Mouse (Mus musculus): ENCODE data around the gene 1700020D05Rik. TPM values are rescaled to one million over a fixed set of nuclear protein-coding genes. Genes with fewer than 3 reads are reported as not detected.

1700020D05Rik gene
- total RNA-seq, 1 experiment from 2014 or later, result not detected

GRCm38 (mm10) chr19:5456241-5456921 is 47.2 kb downstream of the 1700020D05Rik start:
- ATAC-seq (replicated peaks; ENCODE audit: low read depth, poor library complexity, severe bottlenecking), result no peak

GRCm38 (mm10) chr19:5455568-5455967 is 48.0 kb downstream of the 1700020D05Rik start:
- no peak for ATAC-seq (replicated peaks; ENCODE audit: low read depth, poor library complexity, severe bottlenecking)

GRCm38 (mm10) chr19:5455037-5455436 is 48.5 kb downstream of the 1700020D05Rik start:
- ATAC-seq (replicated peaks; ENCODE audit: low read depth, poor library complexity, severe bottlenecking), result no peak

Other genes with a start within 250 kb of the 1700020D05Rik start
- 9.7 and 20.6 TPM in 2 replicates for gene Pacs1, start 230.7 kb downstream of the 1700020D05Rik start, total RNA-seq (2017)
- gene Sf3b2, start 208.3 kb downstream of the 1700020D05Rik start, total RNA-seq (2017), result 235 and 265 TPM in 2 replicates
- gene Gal3st3, start 205.5 kb downstream of the 1700020D05Rik start, total RNA-seq (2017), result not detected in 2 replicates
- not detected in 2 replicates for gene Catsper1, start 168.0 kb downstream of the 1700020D05Rik start, total RNA-seq (2017)
- not detected in 2 replicates for gene Cst6, start 154.2 kb downstream of the 1700020D05Rik start, total RNA-seq (2017)
- 60.0 and 61.7 TPM in 2 replicates for gene Eif1ad, start 137.0 kb downstream of the 1700020D05Rik start, total RNA-seq (2017)
- gene Banf1, start 136.6 kb downstream of the 1700020D05Rik start, total RNA-seq (2017), result 71.4 and 75.6 TPM in 2 replicates
- gene Sart1, start 115.1 kb downstream of the 1700020D05Rik start, total RNA-seq (2017), result 93.3 and 103 TPM in 2 replicates
- gene Tsga10ip, start 101.3 kb downstream of the 1700020D05Rik start, total RNA-seq (2017), result not detected in 2 replicates
- gene Drap1, start 78.8 kb downstream of the 1700020D05Rik start, total RNA-seq (2017), result 112 and 125 TPM in 2 replicates
- 9.2 and 10.3 TPM in 2 replicates for gene AI837181, start 78.6 kb downstream of the 1700020D05Rik start, total RNA-seq (2017)
- 0.63 and 0.78 TPM in 2 replicates for gene Fosl1, start 56.2 kb downstream of the 1700020D05Rik start, total RNA-seq (2017)
- gene Ccdc85b, start 45.9 kb downstream of the 1700020D05Rik start, total RNA-seq (2017), result 3.0 and 5.4 TPM in 2 replicates
- 55.8 and 67.4 TPM in 2 replicates for gene Fibp, start 43.2 kb downstream of the 1700020D05Rik start, total RNA-seq (2017)
- 1.0 and 2.0 TPM in 2 replicates for gene Ctsw, start 35.3 kb downstream of the 1700020D05Rik start, total RNA-seq (2017)
- gene Efemp2, start 29.8 kb downstream of the 1700020D05Rik start, total RNA-seq (2017), result 0.09 TPM in 1 of 2 replicates, not detected in the other
- 20.7 and 26.9 TPM in 2 replicates for gene Mus81, start 15.4 kb downstream of the 1700020D05Rik start, total RNA-seq (2017)
- 940 and 946 TPM in 2 replicates for gene Cfl1, start 13.3 kb downstream of the 1700020D05Rik start, total RNA-seq (2017)
- gene Snx32, start 6.8 kb upstream of the 1700020D05Rik start, total RNA-seq (2017), result 1.3 and 2.9 TPM in 2 replicates
- gene Ovol1, start 56.9 kb upstream of the 1700020D05Rik start, total RNA-seq (2017), result not detected in 2 replicates
- gene Ap5b1, start 64.2 kb upstream of the 1700020D05Rik start, total RNA-seq (2017), result 5.2 and 8.0 TPM in 2 replicates
- 65.1 and 78.4 TPM in 2 replicates for gene Rnaseh2c, start 98.1 kb upstream of the 1700020D05Rik start, total RNA-seq (2017)
- 56.7 and 74.3 TPM in 2 replicates for gene Kat5, start 106.5 kb upstream of the 1700020D05Rik start, total RNA-seq (2017)
- 34.8 and 44.1 TPM in 2 replicates for gene Rela, start 133.7 kb upstream of the 1700020D05Rik start, total RNA-seq (2017)
- gene Sipa1, start 159.9 kb upstream of the 1700020D05Rik start, total RNA-seq (2017), result 23.0 and 113 TPM in 2 replicates
- gene Map3k11, start 185.0 kb upstream of the 1700020D05Rik start, total RNA-seq (2017), result 18.8 and 21.6 TPM in 2 replicates
- 18.0 and 19.8 TPM in 2 replicates for gene Pcnx3, start 185.1 kb upstream of the 1700020D05Rik start, total RNA-seq (2017)
- not detected in 2 replicates for gene Kcnk7, start 200.6 kb upstream of the 1700020D05Rik start, total RNA-seq (2017)
- 29.8 and 31.7 TPM in 2 replicates for gene Ehbp1l1, start 222.5 kb upstream of the 1700020D05Rik start, total RNA-seq (2017)
- gene Fam89b, start 225.9 kb upstream of the 1700020D05Rik start, total RNA-seq (2017), result 17.8 and 35.4 TPM in 2 replicates
- 11.9 and 18.1 TPM in 2 replicates for gene Ltbp3, start 237.1 kb upstream of the 1700020D05Rik start, total RNA-seq (2017)